Mouse (Mus musculus) liver, adult 2 months (tissue): Measurements from ENCODE around the gene Themis. TPM values are rescaled to one million over a fixed set of nuclear protein-coding genes. Genes with fewer than 3 reads are reported as not detected.
A peak's percentile ranks its signal among the peaks of the same experiment; 100 is the strongest.

ENCODE experiments used
- DNase-seq: peaks from one replicate; pipeline ENCODE4 v3.0.0-alpha.2; 2011; ENCODE audit warnings: low read depth, low spot score; ENCODE audit errors: extremely low read depth
- H3K27ac ChIP-seq: fragments of 200-500 bp; replicated peaks from 2 replicates; pipeline ENCODE4 v1.5.1; 2012; ENCODE audit warnings: low read depth, mild to moderate bottlenecking, control low read depth, inconsistent platforms, low read length; ENCODE audit not compliant: insufficient read depth
- H3K27me3 ChIP-seq: fragments of 200-500 bp; 2 replicates; pipeline ENCODE4 v1.6.1; 2012; ENCODE audit warnings: mild to moderate bottlenecking, moderate library complexity, low read length, inconsistent platforms; ENCODE audit not compliant: control insufficient read depth, insufficient read depth
- H3K36me3 ChIP-seq: fragments of 200-500 bp; 2 replicates; pipeline ENCODE4 v1.6.1; 2012; ENCODE audit warnings: low read length, inconsistent platforms; ENCODE audit not compliant: control insufficient read depth, insufficient read depth
- H3K4me1 ChIP-seq: fragments of 200-500 bp; 2 replicates; pipeline ENCODE4 v1.6.1; 2011; ENCODE audit warnings: low read length; ENCODE audit not compliant: control insufficient read depth, insufficient read depth
- H3K4me3 ChIP-seq: fragments of 200-500 bp; 2 replicates; pipeline ENCODE4 v1.5.1; 2011; ENCODE audit warnings: low read depth, mild to moderate bottlenecking, control low read depth, low read length, moderate library complexity; ENCODE audit not compliant: insufficient read depth
- H3K79me2 ChIP-seq: fragments of 200-500 bp; 2 replicates; pipeline ENCODE4 v1.6.1; 2012; ENCODE audit warnings: inconsistent platforms, mild to moderate bottlenecking, low read length, moderate library complexity; ENCODE audit not compliant: control insufficient read depth, insufficient read depth
- H3K9ac ChIP-seq: fragments of 200-500 bp; 2 replicates; pipeline ENCODE4 v1.6.1; 2012; ENCODE audit warnings: low read depth, mild to moderate bottlenecking, control low read depth, inconsistent platforms, low read length
- CTCF ChIP-seq: fragments of 200-500 bp; IDR thresholded peaks from 2 replicates; pipeline ENCODE4 v1.5.1; 2011; ENCODE audit warnings: low read depth, low read length, control low read depth
- POLR2A ChIP-seq: fragments of 200-500 bp; IDR thresholded peaks from 2 replicates; pipeline ENCODE4 v1.6.1; 2011; ENCODE audit warnings: low read length, control low read depth; ENCODE audit not compliant: insufficient read depth; ENCODE audit errors: extremely low read depth
- WGBS: fragments of 180-500 bp; shearing (Covaris S2); methylation state at CpG from one replicate; pipeline ENCODE4 v1.1.7; 2018; 5-methylcytosine and 5-hydroxymethylcytosine counted together
- polyA plus RNA-seq: library from polyadenylated mRNA; depleted of rRNA; stranded (reverse); fragments of >200 nt; gene quantifications from 2 replicates; pipeline ENCODE4 v1.2.3, GENCODE M21; 2012
- total RNA-seq: library from RNA; depleted of rRNA; stranded (reverse); fragments of >200 nt; gene quantifications from 2 replicates; pipeline ENCODE4 v1.2.3, GENCODE M21; 2014

Themis gene
- total and polyA plus RNA-seq, 2 experiments: 0.46 TPM; not detected in 1

DNA sequence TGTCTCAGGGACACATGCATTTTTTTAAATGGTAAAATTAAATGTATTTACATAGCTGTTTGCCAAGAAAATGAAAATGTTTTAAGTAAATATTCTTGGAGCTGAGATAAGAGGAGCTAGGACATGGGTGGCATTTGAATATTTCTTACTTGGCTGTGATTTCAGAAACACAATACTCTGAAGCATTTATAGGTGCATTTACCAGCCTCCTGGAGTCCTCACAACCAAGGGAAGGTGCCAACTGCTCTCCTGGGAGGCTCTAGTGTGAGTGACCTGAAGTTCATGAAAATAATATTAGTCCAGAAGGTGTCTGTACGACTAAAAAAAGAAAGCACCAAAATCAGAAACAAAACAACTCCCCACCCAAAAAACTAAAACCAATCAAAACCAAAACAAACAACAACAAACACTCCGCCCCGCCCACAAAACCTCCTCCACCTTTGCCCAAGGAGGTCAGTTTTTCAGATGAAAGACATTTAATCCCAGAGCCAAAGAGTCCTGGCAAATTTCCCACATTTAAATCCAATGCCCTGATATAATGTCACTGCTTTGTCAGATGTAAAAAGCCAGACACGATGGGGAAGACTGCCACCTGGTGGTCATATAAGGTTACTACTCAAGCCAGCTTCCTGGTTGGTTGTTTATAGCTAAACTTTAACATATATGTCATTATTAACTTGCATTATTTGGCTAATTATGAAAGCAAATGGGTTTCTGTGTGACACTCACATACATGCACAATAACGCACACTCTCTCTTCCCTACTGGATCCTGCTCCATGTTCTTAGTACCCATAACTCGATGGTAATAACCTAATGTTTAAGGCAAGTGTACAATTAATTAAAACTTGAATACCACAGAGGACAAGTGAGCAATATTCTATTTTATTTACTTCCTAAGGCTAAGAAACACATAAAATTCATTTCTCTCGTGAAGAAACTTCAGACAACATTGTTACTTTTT lies 175.9 kb downstream of the Themis start:
- Histone ChIP-seq H3K4me1 (no peaks in the 10 kb centered on the region), H3K36me3 (no peaks in the 10 kb centered on the region), H3K79me2 (no peaks in the 10 kb centered on the region), H3K4me3 (no peak overlapping the region), H3K27ac (no peak overlapping the region), H3K27me3 (no peaks in the 10 kb centered on the region), H3K9ac (no peak overlapping the region)
- peak; percentile 54 for DNase-seq
- 22% methylated on average over 7 of the region's 7 CpGs for WGBS
- TF ChIP-seq POLR2A: no peak
- peak; percentile 54 for TF ChIP-seq CTCF

DNA sequence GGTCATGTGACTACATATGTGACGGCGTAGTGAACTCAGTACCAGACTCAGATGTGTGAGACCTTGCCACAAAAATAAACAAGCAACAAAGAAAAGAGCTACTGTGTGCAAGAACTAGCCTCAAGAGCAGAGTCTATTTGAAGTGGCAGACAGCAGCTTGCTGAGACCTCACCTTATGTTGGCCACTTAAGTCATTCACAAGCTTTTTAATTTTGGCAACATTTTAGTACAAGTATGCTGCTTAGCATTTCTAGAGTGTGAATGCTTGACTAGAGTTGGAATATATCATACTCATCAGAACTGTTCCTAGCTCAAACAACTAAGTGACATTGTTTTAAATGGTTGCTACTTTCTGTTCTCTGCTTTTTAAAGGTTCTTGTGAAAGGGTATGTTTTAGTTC lies 188.0 kb downstream of the Themis start:
- no peaks in the 10 kb centered on the region for H3K27me3 ChIP-seq
- H3K79me2 ChIP-seq: no peaks in the 10 kb centered on the region
- no peak overlapping the region for H3K9ac ChIP-seq
- 82% methylated on average over 2 of the region's 2 CpGs for WGBS
- no peak for DNase-seq
- H3K4me1 ChIP-seq: no peaks in the 10 kb centered on the region
- H3K36me3 ChIP-seq: no peaks in the 10 kb centered on the region
- no peak overlapping the region for H3K27ac ChIP-seq
- TF ChIP-seq POLR2A: no peak
- H3K4me3 ChIP-seq: no peak overlapping the region

GRCm38 (mm10) chr10:28870580-28871354 lies 202.6 kb downstream of the Themis start:
- Histone ChIP-seq H3K4me1 (no peaks in the 10 kb centered on the region), H3K79me2 (no peaks in the 10 kb centered on the region), H3K27me3 (no peaks in the 10 kb centered on the region; the same call in 1 of the 2 replicates), H3K36me3 (no peaks in the 10 kb centered on the region), H3K4me3 (no peak overlapping the region), H3K9ac (no peak overlapping the region), H3K27ac (no peak overlapping the region)
- no peak for TF ChIP-seq POLR2A
- TF ChIP-seq CTCF: no peak
- DNase-seq: no peak
- WGBS: 85% methylated on average over 4 of the region's 4 CpGs

GRCm38 (mm10) chr10:28874605-28875004 lies 206.4 kb downstream of the Themis start:
- WGBS: 66% methylated on average over 4 of the region's 4 CpGs
- no peaks in the 10 kb centered on the region for H3K36me3 ChIP-seq
- no peak for DNase-seq

DNA sequence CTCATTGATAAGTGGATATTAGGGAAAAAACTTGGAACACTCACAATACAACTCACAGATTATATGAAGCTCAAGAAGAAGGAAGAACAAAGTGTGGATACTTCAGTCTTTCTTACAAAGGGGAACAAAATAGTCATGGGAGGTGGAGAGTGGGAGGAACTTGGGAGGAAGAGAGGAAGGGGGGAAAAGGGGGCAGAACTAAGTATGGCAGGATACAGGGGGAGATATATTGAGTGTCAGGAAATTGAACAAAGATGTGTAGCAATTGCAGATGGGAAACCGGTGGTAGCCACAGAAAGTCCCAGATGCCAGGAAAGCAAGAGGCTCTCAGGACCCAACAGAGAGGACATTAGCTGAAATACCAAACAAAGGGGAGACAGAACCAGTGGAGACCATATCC lies 219.5 kb downstream of the Themis start:
- H3K4me1 ChIP-seq: no peaks in the 10 kb centered on the region
- H3K27me3 ChIP-seq: no peaks in the 10 kb centered on the region
- no peaks in the 10 kb centered on the region for H3K79me2 ChIP-seq
- no peak for DNase-seq
- no peak overlapping the region for H3K9ac ChIP-seq
- no peak overlapping the region for H3K4me3 ChIP-seq
- H3K36me3 ChIP-seq: no peaks in the 10 kb centered on the region
- WGBS: 72% methylated on average over 1 of the region's 1 CpGs
- TF ChIP-seq POLR2A (no peak), CTCF (no peak)
- no peak overlapping the region for H3K27ac ChIP-seq

More at GRCm38 (mm10) chr10:28874605-28875004, 206.4 kb downstream of the Themis start:
- Histone ChIP-seq H3K4me1 (no peaks in the 10 kb centered on the region), H3K9ac (no peak overlapping the region), H3K27me3 (no peaks in the 10 kb centered on the region), H3K79me2 (no peaks in the 10 kb centered on the region), H3K27ac (no peak overlapping the region), H3K4me3 (no peak overlapping the region)
- TF ChIP-seq POLR2A: no peak
